Mouse (Mus musculus): ENCODE measurements around the gene Fgf4. TPM values are rescaled to one million over a fixed set of nuclear protein-coding genes. Genes with fewer than 3 reads are reported as not detected.

Fgf4 gene
- polyA plus RNA-seq, 1 experiment from 2014 or later, result not detected

DNA sequence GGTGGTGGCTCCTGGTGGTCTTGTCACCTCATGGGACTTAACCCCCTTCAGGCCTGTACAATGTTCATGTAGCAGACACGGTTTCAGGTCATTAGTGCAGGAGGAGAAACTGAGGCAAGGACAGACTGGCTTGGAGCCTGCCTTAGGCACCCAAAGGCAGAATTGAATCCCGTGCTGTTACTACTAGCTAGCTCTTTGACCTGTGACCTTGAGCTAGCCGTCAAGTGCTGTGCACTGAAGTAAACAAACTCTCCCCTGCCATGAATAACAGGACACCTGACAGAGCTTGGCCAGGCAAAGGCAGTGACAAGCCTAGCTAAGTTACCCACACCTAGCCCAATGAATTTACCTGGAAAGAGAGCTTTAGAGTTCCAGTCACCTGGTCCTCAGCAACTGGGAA, 7.8 kb downstream of the Fgf4 start:
- Histone ChIP-seq H3K27me3 (ENCODE audit: poor library complexity, severe bottlenecking) (peaks cover 73% of the 10 kb centered on the region), H3K27ac (no peak overlapping the region), H3K4me1 (no peaks in the 10 kb centered on the region), H3K36me3 (replicated peaks) (no peaks in the 10 kb centered on the region), H3K4me3 (no peak overlapping the region), H3K9me3 (no peaks in the 10 kb centered on the region)
- DNase-seq (ENCODE audit: extremely low spot score, low spot score), result no peak
- WGBS, result 65% methylated on average over 3 of the region's 3 CpGs

DNA sequence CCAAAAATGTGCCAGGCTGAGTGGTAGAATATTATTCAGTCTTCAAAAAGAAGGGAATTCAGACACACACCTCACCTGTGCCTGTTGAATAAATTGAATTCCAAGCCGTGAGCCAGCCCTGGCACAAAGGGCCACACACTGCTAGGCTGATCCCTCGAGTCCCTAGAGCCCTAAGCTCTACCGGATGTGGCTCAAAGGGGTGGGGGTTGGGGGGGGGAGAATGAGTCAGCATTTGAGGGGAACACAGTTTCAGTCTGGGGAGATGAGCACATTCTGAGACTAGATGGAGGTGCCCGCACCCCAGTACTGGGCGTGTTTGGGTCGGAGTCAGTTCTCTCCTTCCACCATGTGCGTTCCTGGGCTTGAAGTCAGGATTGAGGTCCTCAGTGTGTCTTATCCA, 10.0 kb downstream of the Fgf4 start:
- Histone ChIP-seq H3K9me3 (no peaks in the 10 kb centered on the region), H3K4me3 (no peak overlapping the region), H3K4me1 (peaks cover 14% of the 10 kb centered on the region), H3K27ac (no peak overlapping the region), H3K27me3 (ENCODE audit: poor library complexity, severe bottlenecking) (peaks cover 81% of the 10 kb centered on the region), H3K36me3 (replicated peaks) (no peaks in the 10 kb centered on the region)
- WGBS, result 86% methylated on average over 7 of the region's 7 CpGs
- DNase-seq (ENCODE audit: extremely low spot score, low spot score), result no peak

DNA sequence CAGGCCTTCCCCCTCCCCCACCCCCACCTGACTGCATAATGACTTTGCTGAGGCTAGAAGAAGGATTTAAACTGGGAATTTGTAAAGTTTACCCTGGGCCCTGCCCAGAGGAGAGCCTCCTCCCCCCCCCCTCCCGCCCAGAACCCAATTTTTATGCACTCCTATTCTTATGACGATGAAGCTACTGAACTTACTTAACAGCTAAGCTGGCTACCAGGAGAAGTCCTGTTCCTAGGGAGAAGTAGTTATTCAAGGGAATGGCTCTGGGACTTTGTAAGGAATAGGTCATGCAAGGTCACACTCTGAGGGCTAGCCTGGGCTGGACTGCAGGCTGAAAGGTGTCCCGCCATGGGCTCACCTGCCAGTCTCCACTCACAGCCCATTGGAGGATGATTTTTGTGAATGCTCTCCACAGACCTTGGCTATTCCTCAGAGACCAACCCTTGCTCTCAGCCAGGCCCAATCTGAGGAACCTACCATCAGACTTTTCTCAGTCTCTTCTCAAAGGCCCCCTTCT, 10.7 kb downstream of the Fgf4 start:
- H3K27ac ChIP-seq, result no peak overlapping the region
- peaks cover 88% of the 10 kb centered on the region for H3K27me3 ChIP-seq (ENCODE audit: poor library complexity, severe bottlenecking)
- H3K36me3 ChIP-seq (replicated peaks), result no peaks in the 10 kb centered on the region
- WGBS, result 68% methylated on average over 3 of the region's 3 CpGs
- no peak for DNase-seq (ENCODE audit: extremely low spot score, low spot score)
- no peaks in the 10 kb centered on the region for H3K9me3 ChIP-seq
- H3K4me3 ChIP-seq, result no peak overlapping the region
- peaks cover 19% of the 10 kb centered on the region for H3K4me1 ChIP-seq

DNA sequence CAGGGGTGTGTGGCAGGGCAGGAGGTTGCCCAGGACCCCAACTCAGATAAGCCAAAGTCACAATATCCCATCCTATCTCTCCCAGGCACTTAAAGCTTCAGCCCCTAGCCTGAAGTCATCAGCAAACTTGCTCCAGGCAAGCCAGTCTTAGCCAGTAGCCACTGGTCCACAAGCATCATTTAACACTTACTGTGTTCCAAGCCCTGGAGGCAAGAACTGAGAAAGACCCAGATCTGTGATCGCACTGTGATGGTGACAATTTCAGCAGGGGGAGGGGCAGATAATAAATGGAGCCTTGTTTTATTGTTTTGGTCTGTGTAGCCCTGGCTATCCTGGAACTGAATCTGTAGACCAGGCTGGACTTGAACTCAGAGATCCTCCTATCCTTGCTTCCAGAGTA, 11.5 kb downstream of the Fgf4 start:
- Histone ChIP-seq H3K27ac (no peak overlapping the region), H3K4me1 (peaks cover 22% of the 10 kb centered on the region), H3K4me3 (no peak overlapping the region), H3K36me3 (replicated peaks) (no peaks in the 10 kb centered on the region), H3K9me3 (no peaks in the 10 kb centered on the region), H3K27me3 (ENCODE audit: poor library complexity, severe bottlenecking) (peaks cover 95% of the 10 kb centered on the region)
- 93% methylated on average over 1 of the region's 1 CpGs for WGBS
- DNase-seq (ENCODE audit: extremely low spot score, low spot score), result no peak

DNA sequence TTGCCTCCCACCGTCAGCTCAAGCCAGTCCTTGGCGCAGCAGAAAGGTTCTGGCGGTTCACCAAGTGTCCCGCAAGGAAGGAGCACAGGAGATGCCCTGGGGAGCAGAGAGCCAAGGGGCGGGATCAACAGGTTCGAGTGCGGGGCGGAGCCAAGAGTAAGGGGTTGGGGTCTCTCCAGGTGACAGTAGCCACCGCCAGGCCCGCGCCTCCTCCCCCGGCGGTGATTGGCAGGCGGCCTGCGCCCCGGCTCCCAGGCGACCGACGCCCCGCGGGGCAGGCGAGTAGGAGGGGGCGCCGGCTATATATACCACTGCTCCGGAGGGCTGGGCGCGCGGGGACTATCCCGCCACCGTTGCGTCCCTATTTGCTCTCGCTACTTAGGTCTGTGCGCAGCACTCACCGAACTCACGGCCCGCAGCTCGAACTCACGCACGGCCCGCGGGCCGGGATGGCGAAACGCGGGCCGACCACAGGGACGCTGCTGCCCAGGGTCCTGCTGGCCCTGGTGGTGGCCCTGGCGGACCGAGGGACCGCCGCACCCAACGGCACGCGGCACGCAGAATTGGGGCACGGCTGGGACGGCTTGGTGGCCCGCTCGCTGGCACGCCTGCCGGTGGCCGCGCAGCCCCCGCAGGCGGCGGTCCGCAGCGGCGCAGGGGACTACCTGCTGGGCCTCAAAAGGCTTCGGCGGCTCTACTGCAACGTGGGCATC, 14.0 kb downstream of the Fgf4 start:
- Histone ChIP-seq H3K4me3 (peak overlapping the region; percentile 40), H3K36me3 (replicated peaks) (no peaks in the 10 kb centered on the region), H3K4me1 (peaks cover 22% of the 10 kb centered on the region), H3K9me3 (no peaks in the 10 kb centered on the region), H3K27ac (no peak overlapping the region), H3K27me3 (ENCODE audit: poor library complexity, severe bottlenecking) (peaks cover 97% of the 10 kb centered on the region)
- under 1% methylated on average over 69 of the region's 72 CpGs for WGBS
- peak; percentile 19 for DNase-seq (ENCODE audit: extremely low spot score, low spot score)

DNA sequence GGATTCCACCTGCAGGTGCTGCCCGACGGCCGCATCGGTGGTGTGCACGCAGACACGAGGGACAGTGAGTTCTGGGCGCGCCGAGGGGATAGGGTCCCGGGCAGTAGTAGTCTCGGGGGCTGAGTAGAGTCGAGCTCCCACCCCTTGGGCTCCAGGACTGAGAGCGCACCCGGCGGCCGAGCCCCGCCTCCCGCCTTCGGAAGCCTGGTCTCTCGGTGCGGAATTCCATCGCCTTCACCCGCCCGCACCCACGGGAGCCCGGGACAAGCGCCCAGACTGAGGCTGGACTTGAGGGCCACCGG, 14.6 kb downstream of the Fgf4 start:
- under 1% methylated on average over 28 of the region's 28 CpGs for WGBS
- H3K4me3 ChIP-seq, result peak overlapping the region; percentile 40
- DNase-seq (ENCODE audit: extremely low spot score, low spot score), result peak; percentile 40

DNA sequence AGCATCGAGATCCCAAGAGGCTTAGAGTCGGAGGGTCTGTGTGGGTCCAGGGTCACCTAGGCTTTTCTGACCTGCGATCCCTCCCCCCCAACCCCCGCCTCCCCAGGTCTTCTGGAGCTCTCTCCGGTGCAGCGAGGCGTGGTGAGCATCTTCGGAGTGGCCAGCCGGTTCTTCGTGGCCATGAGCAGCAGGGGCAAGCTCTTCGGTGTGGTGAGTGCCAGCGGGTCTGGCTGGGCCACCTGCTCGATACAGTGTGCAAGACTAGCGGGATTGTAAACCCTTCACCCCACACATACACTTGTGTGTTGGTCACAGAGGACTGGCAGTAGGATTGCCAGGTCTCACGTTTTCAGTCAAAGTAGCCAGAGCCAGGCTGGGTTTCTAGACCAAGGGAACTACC, 15.0 kb downstream of the Fgf4 start:
- peaks cover 22% of the 10 kb centered on the region for H3K4me1 ChIP-seq
- no peak for DNase-seq (ENCODE audit: extremely low spot score, low spot score)
- no peak overlapping the region for H3K27ac ChIP-seq
- under 1% methylated on average over 15 of the region's 15 CpGs for WGBS
- H3K4me3 ChIP-seq, result peak overlapping the region; percentile 40
- H3K27me3 ChIP-seq (ENCODE audit: poor library complexity, severe bottlenecking), result peaks cover 98% of the 10 kb centered on the region
- no peaks in the 10 kb centered on the region for H3K9me3 ChIP-seq
- H3K36me3 ChIP-seq (replicated peaks), result no peaks in the 10 kb centered on the region

More for the DNA sequence above, 14.6 kb downstream of the Fgf4 start:
- peaks cover 98% of the 10 kb centered on the region for H3K27me3 ChIP-seq (ENCODE audit: poor library complexity, severe bottlenecking)
- no peaks in the 10 kb centered on the region for H3K36me3 ChIP-seq (replicated peaks)
- H3K4me1 ChIP-seq, result peaks cover 22% of the 10 kb centered on the region
- H3K9me3 ChIP-seq, result no peaks in the 10 kb centered on the region
- H3K27ac ChIP-seq, result no peak overlapping the region

DNA sequence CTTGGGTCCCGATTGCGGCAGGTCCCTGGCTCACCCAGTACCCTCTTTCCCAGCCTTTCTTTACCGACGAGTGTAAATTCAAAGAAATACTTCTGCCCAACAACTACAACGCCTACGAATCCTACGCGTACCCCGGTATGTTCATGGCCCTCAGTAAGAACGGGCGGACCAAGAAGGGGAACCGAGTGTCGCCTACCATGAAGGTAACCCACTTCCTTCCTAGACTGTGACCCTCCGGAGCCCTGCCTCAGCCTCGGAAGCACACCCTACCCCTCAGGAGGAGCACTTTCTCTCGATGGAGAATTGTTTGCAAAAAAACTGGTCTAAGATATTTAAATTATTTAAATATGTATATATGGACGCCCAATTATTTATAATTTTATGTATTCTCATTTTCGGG, 15.5 kb downstream of the Fgf4 start:
- H3K4me1 ChIP-seq, result peaks cover 22% of the 10 kb centered on the region
- H3K4me3 ChIP-seq, result no peak overlapping the region
- H3K27ac ChIP-seq, result no peak overlapping the region
- H3K9me3 ChIP-seq, result no peaks in the 10 kb centered on the region
- H3K27me3 ChIP-seq (ENCODE audit: poor library complexity, severe bottlenecking), result peaks cover 98% of the 10 kb centered on the region
- DNase-seq (ENCODE audit: extremely low spot score, low spot score), result peak; percentile 18
- 4% methylated on average over 18 of the region's 18 CpGs for WGBS
- H3K36me3 ChIP-seq (replicated peaks), result no peaks in the 10 kb centered on the region

DNA sequence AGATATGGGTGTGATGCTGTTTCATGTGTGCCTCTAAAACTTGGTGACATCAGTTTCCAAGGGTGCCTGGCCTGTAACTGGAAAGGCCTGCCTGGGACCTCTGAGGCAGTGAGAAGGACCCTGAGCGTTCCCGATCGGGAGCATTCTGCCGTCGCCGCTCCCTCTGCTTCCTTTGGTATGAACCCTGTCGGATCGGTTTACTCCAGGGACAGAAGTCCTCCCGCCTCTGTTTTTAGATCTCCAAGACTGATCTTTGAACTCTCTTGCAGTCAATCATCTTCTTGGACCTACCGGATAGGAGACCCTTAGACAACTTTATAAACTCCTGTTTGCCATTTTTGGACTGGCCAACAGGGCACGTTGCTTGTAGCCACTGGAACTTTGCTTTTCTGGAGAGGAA, 16.0 kb downstream of the Fgf4 start:
- peak; percentile 25 for DNase-seq (ENCODE audit: extremely low spot score, low spot score)
- Histone ChIP-seq H3K4me3 (no peak overlapping the region), H3K27me3 (ENCODE audit: poor library complexity, severe bottlenecking) (peaks cover 94% of the 10 kb centered on the region), H3K27ac (no peak overlapping the region), H3K9me3 (no peaks in the 10 kb centered on the region), H3K4me1 (peaks cover 22% of the 10 kb centered on the region), H3K36me3 (replicated peaks) (no peaks in the 10 kb centered on the region)
- 1% methylated on average over 11 of the region's 11 CpGs for WGBS

DNA sequence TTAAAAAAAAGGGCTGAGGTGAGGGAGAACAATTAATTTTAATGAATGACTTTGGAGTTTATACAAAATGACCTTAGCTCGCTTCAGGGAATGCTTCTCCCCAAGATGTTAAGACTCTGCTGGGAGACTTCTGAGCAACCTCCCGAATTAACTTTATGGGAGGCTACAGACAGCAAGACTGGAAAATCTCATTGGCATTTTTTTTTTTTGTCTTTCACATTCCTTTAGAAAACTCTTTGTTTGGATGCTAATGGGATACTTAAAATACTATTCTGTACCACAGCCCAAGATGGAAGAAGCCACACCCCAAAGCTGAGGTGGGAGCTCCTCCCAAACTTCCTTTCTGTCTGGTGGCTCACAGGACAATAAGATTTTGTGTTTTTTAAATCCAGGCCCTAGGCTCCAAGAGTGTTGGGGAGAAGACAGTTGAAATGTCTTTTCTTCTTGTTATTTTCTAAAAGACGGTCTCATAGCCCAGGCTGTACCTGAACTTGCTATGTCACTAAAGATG, 17.0 kb downstream of the Fgf4 start:
- WGBS, result 40% methylated on average over 3 of the region's 3 CpGs
- H3K9me3 ChIP-seq, result no peaks in the 10 kb centered on the region

DNA sequence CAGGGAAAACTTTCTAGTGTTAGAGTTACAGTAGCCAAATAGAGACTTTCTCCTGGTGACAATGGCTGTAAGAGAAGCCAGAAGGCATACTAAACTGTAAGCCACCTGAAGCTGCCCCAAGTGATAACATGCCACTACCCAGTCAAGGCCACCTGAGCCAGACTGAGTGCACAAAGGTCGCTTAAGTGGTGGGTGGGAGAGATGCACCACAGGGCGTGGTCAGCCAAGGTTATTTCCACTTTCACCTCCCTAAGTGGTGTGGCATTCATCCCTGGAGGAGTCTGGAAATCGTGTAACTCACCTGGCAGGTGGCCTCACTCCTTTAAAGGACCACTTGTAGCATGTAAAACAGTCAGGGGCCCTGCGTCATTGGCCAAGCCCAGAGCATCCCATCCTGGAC, 20.0 kb downstream of the Fgf4 start:
- Histone ChIP-seq H3K4me3 (no peak overlapping the region), H3K27ac (no peak overlapping the region), H3K4me1 (peaks cover 7% of the 10 kb centered on the region), H3K9me3 (no peaks in the 10 kb centered on the region), H3K36me3 (replicated peaks) (no peaks in the 10 kb centered on the region), H3K27me3 (ENCODE audit: poor library complexity, severe bottlenecking) (peaks cover 73% of the 10 kb centered on the region)
- 82% methylated on average over 4 of the region's 4 CpGs for WGBS
- no peak for DNase-seq (ENCODE audit: extremely low spot score, low spot score)

More for the DNA sequence above, 17.0 kb downstream of the Fgf4 start:
- Histone ChIP-seq H3K27me3 (ENCODE audit: poor library complexity, severe bottlenecking) (peaks cover 90% of the 10 kb centered on the region), H3K4me3 (no peak overlapping the region), H3K4me1 (peaks cover 22% of the 10 kb centered on the region), H3K36me3 (replicated peaks) (no peaks in the 10 kb centered on the region), H3K27ac (no peak overlapping the region)
- DNase-seq (ENCODE audit: extremely low spot score, low spot score), result no peak

DNA sequence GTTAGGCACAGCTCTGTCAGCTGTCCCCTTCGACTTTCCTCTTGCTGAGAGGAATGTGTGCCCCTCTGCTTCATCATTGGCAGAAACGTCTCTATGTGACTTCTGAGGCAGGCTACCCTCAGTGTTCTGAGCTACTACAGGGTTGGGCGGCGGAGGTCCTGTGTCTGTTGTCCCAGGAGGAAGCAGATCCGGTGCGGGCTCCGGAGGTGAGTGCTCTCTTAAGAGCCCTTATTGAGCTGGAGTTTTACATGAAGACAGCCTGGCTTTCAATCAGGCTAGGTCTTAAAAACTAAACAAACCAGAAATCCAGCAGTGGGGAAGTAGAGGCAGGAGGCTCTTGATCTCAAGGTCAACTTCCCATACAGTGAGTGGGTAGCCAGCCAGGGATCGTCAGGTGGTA, 20.4 kb downstream of the Fgf4 start:
- Histone ChIP-seq H3K27me3 (ENCODE audit: poor library complexity, severe bottlenecking) (peaks cover 73% of the 10 kb centered on the region), H3K4me1 (peaks cover 5% of the 10 kb centered on the region)
- WGBS, result 82% methylated on average over 8 of the region's 8 CpGs

DNA sequence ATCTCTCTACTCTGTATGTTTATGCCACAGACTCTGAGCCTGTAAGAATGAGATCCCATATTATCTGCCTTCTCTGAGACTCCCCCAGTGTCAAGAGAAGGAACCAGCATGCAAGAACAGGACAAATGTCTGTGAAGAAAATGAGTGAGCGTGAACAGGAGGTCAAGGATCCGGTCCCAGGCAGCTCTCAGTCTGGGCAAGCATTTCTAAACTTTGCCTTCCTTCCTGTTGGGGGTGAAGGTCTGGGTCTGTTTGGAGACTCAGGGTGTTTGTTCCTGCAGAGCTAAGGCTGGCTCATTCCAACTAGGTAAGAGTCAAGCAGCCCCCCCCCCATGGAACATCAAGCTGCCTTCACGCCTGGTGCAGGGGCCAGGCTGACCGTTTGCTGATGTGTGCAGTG, 25.3 kb downstream of the Fgf4 start:
- H3K36me3 ChIP-seq (replicated peaks), result no peaks in the 10 kb centered on the region
- 76% methylated on average over 4 of the region's 4 CpGs for WGBS
- H3K27me3 ChIP-seq (ENCODE audit: poor library complexity, severe bottlenecking), result peaks cover 68% of the 10 kb centered on the region
- H3K4me3 ChIP-seq, result no peak overlapping the region
- no peaks in the 10 kb centered on the region for H3K9me3 ChIP-seq
- DNase-seq (ENCODE audit: extremely low spot score, low spot score), result no peak
- H3K4me1 ChIP-seq, result peaks cover 25% of the 10 kb centered on the region
- no peak overlapping the region; the same call in 1 of the 2 replicates for H3K27ac ChIP-seq

More for the DNA sequence above, 20.4 kb downstream of the Fgf4 start:
- Histone ChIP-seq H3K4me3 (no peak overlapping the region), H3K36me3 (replicated peaks) (no peaks in the 10 kb centered on the region), H3K9me3 (no peaks in the 10 kb centered on the region), H3K27ac (no peak overlapping the region)
- DNase-seq (ENCODE audit: extremely low spot score, low spot score), result no peak
